Mouse (Mus musculus) spleen, postnatal 4 days (tissue): ENCODE results near the gene Snrpd3.
"Not testable (repeated sequence)": the region's sequence is repeated elsewhere in the genome, so short reads cannot be mapped to it uniquely, and the experiment has no call there.

ENCODE experiments used
- DNase-seq, 2 experiments: peaks; one replicate each; pipeline ENCODE4 v3.0.0; 2022; ENCODE audit warnings: low spot score in 2 of 2

Snrpd3 gene

DNA sequence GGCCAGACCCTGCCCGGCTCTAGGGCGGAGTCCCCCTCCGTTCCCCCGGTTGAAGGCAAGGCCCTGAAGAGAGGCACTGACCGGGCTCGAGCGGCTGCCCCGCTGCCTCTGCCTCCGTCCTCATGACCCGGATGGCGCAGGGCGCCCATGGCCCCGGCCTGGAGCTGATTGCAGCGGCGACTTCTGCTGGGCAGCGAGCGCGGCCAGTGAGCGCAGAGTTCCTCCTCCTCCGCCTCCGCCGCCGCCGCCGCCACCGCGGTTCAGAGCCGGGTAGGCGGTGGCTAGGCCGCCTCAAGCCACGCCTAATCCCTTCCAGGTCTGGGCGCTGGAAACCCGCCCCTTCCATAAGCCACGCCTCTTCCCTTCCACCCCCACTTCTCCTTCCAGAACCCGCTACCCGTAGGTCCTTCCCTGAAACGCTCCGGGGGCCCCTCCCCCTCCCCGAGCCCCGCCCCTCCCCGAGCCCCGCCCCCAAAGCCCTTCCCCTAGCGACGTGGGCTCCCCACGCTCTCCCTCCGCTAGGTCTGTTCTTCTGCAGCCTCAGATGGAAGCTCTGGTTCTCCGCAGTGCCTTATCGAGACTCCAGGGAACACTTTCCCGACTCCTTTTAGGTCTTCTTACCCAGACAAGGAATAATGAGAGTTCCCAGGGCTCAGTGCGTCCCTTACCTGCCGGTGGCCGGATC is at the start of gene Snrpd3:
Gene Snrpd3 (plus strand): TSS at position 479 of the 685 bp plus-strand sequence.
- peak; percentile 94 to 95 for DNase-seq

DNA sequence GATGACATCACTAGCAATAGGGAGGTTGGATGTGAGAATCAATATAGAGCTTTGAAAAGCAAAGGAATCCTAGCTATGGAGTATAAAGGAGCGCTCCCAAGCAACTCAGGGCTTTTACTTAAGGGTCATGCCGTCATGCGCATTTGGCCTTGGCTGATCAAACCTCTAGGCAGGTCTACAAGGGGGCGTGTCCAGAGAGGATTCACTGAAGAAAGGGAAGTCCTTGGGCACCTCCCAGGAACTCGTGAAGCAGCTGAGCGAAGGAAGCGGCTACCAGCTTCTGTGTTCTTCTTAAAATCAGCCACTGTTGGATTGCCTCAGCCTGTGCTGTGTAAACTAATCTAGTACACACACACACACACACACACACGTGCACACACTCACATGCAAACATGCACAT is 43.9 kb upstream of the Snrpd3 start:
- DNase-seq: peak in 1 of 2 experiments; percentile 38

DNA sequence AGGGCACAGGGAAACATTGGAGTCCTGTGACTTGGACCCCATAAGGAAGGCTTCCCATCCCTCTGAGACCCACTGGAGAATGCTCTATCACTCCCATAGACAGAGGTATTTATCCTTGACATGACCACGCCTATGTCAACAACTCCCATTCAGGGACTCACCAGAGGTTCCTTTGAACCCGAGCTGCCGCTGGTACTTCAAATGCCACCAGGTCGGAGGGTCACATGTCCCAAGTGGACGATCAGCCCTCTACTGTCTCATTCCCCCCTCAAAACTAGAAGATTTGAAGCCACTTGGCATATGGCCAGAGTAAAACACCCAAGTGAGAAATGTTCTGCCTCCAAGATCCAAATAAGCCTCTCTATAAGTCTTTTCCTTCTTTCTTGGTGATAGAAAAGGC is 42.8 kb upstream of the Snrpd3 start:
- no peak for DNase-seq

DNA sequence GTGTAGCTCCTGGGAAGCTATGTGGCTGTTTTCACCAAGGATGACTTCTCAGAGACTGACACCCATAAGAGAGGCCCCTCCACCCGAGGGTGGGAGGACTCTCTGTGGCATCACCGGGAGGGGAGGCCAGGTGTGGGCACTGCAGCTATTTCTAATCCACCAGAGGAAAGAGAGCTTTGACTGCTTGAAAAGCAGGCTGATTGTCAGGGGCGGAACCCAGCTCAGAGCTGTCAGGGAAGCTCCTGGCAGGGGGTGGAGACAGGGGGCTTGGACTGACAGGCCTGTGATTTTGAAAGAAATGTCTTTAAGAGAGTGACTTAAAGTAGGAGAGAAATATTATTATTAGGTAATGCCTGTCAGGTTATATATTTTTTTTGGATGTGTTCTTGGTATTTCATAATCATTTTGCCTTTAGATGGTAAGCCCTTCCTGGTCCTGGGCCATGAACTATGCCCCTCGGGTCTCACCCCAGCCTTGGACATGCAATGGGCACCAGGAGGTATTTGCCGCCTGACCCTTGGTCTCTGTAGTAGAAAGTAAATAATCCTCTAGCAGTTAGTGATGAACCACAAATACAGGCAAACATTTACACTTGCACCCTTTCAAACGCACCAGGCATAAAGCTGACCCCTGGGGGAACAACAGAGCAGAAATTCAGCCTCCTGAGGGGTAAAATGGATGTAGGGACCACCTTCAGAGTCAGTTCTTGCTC is 42.1 kb upstream of the Snrpd3 start:
- DNase-seq: not testable (repeated sequence)

DNA sequence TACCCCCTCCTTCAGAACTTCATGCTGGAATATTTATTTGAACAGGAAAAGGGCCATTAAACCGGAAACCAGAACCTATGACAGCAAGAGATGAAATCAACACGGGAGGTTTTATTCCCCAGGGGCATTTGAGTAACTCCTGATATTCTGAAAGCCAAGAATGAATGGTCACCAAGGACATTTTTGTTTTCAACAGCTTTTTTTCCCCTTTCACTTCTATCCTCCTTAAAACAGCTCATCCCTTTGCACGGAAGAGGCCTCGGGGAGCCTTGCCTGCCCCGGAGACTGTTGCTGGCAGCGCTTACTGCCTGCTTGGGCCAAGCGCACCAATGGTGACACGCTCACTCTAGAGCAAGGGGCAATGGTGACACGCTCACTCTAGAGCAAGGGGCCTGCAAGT is 40.3 kb upstream of the Snrpd3 start:
- no peak for DNase-seq

DNA sequence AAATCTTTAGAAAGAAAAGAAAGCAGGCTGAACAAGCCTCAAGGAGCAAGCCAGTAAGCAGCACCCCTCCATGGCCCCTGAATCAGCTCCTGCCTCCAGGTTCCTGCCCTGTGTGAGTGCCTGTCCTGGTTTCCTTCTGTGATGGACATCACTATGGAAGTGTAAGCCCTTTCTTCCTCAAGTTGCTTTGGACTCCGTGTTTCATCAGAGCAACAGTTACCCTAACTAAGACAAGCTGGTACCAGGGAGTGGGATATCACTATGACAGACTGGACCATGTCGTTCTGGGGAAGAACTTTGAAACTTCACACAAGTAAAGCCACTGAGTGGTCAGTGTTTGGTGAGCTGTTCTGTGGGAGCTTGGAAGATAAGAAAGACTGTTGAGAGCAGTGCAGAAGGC is 37.4 kb upstream of the Snrpd3 start:
- no peak for DNase-seq

DNA sequence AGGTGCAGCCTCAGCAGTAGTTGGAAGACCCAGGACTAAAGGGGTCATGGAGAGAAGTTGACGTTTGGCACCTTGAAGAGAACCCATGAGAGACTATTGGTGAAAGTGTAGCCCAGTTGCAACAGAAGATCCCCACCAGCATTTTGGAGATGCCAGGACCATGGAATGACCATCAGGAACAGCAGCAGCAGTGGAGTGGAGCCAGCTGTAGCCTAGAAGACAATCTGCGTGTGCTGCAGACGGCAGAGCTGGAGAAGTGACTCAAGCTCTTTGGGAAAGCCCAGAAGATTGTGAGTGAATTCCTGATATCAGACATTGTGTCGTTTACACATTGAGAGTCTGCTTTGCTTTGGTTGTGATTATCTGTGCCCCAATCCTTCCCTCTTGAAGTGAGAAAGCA is 35.6 kb upstream of the Snrpd3 start:
- no peak for DNase-seq

DNA sequence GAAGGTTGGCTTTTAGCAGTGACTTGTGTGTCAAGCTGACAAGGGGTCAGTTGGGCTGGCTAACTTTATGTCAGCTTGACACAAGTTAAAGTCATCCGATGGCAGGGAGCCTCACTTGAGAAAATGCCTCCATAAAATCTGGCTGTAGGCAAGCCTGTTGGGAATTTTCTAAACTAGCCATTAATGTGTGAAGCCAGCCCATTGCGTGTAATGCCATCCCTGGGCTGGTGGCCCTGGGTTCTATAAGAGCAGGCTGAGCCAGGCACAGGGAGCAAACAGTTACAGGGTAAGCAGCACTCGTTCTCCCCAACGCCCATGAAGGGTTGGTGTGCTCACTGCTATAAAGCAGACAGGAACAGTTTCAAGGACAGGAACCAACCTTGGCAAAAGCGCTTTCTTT is 35.1 kb upstream of the Snrpd3 start:
- no peak for DNase-seq

DNA sequence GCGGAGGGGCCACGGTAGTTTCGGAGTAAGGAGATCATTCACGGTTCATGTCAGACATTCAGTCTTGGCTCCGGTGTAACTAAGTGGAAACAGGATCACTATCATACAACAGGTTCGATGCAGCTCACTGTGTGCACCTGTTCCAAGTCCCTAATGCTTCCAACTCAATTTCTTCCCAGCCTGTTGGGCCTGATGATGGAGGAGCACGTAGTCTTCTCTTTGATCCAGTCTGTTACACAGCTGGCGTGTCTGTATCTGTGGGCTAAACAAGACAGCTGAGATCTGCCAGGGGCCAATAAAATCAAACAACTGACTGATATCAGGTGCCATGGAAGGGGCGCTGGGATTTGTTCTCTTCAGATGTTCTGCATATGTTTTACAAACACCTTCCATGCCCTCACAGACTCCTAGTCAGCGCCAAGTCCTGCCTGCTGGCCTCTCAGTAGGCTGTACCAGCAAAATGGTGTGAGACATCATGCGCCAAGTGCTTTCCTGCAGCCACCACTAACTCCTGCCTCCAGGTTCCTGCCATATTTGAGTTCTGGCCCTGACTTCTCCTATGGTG is 34.4 kb upstream of the Snrpd3 start:
- DNase-seq: no peak

DNA sequence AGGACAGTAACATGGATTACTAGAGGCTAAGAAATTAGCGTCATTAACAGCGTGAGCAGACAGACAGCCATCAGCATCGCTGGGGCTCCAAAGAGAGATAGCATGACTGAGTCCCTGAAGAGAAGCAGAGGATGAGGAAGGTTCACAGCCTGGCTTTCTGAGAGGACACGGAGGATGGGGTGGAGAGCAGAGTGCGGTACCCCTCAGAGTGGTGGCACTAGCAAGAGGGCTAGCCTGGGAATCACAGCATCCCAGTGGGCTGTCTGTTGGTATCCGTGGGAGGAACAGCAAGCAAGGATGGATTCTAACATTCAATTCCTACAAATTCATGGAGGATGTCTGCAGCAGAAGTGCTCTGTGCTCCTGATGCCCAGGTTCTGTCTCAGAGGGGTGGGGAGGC is 33.3 kb upstream of the Snrpd3 start:
- DNase-seq: no peak

DNA sequence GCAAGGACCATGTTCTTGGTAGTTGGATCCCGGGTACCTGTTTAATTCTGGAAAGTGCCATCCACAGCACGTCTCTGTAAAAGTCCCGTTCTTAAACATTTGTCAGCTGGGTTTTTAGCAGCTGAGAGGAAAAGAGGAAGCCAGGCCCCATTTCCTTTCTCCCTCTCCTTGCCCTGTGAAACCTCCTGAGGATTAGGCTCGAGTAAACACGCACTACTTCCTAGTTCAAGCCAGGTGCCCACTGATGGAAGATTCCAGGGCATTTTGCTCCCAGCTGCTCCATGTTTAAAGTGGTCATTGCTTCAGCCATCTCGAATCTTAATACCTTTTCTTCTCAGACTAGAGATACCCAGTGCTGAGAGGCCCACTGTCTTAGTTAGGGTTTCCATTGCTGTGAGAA is 32.6 kb upstream of the Snrpd3 start:
- DNase-seq: no peak

DNA sequence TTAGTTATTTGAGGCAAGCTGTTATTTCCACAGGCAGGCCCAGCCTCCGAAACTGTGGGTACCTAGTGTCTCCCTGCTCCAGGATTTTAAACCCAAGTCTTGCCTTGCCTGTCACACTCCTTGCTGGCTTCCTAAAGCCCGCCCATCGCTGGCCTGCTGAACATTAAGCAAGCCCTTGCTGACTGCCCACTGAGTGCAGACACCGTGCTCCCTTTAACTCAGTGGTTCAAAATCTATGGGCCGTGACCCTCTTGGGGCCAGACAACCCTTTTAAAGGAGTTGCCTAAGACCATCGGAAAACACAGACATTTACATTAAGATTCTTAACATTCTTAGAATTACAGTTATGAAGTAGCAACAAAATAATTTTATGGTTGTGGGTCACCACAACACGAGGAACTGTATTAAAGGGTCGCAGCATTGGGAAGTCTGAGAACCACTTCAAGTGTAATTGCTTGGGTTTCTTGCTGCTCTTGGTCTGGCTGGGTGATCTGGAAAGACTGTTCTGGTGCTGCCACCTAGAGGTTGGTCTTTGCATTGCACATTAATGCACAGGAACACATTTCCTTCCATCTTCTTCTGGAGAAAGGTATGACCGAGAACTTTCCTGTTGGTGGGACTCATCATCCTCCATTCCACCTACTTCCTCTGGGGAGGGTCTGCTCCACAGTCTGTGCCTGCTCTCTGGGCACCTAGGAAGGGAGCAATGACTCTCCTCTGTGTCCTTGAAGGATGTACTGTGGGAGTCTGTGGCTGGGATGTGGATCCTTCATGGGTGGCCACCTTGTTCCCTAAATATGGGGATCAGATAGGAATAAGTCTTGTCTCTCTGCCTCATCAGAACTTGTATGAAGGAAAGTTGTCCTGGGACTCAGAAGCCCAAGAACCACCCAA is 31.0 kb upstream of the Snrpd3 start:
- DNase-seq: peak; percentile 74 to 91

DNA sequence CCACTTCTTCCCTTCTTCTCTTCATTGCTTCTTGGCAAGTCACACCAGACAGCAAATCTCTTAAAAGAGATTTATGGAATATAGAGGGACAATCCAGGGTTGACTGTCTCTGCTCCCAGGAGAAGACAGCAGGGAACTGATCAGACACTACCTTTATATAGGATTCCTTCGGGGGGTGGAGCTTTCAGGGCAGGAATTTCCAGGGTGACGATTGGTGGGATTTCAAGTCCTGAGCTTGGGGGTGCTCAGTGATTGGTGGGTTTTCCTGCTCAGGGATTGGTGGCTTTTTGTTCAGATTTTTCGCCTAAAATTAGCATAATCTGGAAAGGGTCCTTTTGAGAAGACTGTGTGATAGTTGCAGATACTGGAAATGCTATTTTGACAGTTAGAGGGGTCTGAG is 30.2 kb upstream of the Snrpd3 start:
- DNase-seq: no peak

DNA sequence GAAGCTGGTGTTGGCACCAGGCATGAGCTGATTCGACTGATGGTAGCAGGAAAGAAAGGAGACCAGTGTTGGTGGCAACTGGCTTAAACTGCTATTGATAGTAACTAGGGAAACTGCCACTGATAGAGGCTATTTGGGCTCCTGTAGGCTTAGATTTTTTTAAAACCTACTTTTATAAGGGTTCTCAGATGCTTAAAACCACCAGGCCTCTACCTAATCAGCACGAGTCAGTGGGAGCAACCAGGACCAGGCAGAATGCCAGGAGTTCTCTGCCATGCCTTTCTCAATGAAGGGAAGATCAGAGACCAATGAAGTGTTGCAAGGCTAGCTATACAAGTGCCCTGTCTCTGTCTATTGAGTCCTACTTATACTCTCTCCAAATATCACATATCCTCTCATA is 27.8 kb upstream of the Snrpd3 start:
- no peak for DNase-seq

DNA sequence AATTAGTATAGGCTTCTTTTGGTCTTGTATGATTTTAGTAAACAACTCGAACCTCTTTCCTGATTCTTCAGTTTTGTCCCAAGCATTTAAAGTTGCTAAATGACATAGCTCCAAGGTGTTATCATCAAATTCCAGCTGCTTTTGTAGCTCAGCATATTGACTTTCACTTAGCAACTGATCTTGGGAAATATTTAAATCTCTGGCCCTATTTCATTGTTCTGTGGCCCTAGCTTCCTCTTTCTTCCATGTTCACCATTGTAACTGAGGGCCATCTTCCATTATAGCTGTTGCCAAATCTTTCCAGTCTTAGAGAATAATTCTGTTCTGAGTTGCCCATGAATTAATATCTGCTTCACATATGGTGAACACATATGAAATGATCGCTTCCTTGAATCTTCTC is 26.6 kb upstream of the Snrpd3 start:
- no peak for DNase-seq

DNA sequence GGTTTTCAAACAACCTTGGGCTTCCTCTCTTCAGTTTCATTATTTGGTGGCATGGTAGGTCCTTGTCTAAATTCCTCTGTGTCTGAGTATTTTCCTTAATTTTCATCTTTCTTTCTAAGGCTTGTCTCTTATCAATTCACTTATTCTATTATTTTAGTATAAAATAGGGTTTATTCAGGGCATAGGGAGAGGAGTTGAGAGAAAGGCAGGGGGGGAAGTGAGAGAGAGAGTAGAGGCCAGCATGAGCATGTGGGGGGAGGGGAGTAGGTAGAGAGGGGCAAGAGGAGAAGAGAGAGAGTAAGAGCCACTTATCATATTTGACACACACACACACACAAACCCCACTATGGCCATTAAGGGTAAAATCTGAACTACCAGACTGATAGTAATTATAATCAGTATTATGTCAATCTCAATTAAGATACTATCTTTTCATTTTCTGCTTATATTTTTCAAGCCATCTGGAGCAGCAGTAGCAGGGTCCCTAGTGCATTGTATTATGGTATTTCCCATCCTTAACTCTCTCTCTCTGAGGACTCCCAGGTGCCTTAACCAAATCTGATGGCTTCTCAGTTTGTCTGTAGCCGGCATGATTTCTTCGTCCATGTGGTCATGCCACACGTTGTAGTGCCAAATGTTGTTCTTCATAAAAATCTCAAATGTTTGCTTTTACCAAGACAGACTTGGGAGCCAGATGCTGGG is 26.0 kb upstream of the Snrpd3 start:
- DNase-seq: no peak

DNA sequence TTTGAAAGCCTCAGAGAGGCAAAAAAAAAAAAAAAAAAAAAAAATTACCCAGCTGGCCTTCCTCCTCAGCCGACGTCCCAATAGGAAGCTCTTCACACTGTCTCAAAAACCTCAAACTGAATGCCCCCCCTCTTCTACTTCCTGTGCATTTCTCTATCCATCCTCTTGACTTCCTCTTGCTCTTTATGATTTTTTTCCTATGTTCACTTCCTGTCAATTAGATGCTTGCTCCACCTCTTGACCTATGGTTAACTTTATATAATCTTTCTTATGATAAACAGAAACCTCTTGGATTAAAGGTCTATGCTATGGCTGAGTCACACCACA is 25.5 kb upstream of the Snrpd3 start:
- no peak for DNase-seq

DNA sequence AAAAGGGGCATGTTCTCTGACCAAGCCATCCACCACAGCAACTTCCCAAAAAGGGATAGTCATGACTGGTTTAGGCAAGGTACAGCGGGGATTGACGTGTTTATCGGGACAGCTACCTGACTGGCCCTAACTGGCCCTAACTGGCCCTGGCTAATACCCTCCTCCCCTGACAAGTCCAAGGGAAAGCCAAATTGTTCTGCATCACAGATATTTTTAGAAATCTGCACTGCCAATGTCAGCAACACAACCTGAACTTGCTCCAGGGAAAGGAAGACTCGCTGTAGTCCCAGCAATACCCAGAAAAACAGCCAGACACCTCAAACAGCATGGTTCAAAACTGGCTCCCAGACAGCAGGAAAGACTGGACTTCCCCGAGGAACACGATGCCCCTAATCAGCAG is 22.0 kb upstream of the Snrpd3 start:
- DNase-seq: no peak

DNA sequence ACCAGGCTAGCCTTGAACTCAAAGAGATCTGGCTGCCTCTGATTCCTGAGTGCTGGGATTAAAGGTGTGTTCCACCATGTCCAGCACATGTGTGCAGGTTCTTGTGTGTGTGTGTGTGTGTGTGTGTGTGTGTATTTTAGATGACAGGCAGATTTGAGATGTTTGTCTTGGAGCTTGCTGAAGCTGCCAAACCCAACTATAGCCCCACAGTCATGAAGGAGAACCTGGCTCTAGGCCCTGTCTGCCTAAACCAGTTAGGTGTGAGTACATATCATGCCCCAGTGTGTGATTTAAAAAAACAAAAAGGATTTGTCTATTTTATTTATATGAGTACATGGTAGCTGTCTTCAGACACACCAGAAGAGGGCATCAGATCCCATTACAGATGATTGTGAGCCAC is 21.4 kb upstream of the Snrpd3 start:
- DNase-seq: no peak

DNA sequence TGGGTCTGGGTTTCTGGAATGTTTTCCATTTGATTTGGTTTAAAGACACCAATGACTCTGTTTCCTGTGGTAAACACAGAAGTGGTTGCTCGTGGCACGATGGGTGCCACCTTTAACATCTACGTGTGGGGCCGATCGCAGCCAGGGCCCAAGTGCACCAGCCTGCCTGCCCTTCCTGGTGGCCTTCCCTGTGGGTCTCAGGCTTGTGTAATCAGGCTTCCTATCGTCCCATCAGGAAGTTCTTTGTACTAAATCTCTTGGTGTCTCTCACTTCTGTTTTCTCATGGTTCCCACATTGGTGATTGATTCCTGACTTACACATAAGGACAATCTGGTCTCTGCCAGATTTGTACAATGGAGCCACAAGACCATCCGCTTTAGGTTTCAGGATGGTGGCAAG is 18.1 kb upstream of the Snrpd3 start:
- not testable (repeated sequence) for DNase-seq

DNA sequence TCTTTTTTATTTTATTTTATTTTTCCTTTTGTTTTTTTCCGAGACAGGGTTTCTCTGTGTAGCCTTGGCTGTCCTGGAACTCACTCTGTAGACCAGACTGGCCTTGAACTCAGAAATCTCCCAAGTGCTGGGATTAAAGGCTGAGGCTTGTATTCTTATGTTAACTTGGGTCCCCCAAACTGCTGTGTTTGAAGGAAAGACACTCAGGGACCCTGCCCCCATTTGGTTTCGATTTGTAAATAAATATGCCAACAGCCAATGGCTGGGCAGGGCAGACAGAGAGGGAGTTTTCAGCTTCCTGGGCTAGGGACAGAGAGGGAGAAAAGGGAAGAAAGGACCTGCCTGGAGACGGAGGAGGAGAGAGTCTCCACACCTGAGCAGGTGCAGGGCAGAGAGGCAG is 17.6 kb upstream of the Snrpd3 start:
- no peak for DNase-seq

DNA sequence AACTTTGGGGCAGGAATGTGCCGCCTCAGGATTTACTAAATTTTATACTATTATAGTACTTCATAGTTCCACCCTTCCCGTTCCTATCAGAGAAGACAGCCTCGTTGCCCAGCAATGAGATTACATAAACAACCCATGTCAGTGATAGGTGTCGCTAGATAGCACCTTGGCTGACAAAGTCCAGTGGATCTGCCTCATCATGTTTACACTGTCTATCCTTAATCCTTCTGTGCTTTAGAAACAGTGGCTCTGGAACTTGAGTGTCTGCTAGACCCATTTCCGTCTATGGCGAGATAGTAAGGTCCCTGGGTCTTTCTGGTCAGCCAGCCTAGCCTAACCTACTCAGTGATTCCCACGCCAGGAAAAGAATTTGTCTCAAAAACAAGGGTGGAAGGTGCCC is 17.0 kb upstream of the Snrpd3 start:
- DNase-seq: no peak
